Comparison of ENCODE assay signal across 8 mouse cellular contexts in the genomic region with DNA sequence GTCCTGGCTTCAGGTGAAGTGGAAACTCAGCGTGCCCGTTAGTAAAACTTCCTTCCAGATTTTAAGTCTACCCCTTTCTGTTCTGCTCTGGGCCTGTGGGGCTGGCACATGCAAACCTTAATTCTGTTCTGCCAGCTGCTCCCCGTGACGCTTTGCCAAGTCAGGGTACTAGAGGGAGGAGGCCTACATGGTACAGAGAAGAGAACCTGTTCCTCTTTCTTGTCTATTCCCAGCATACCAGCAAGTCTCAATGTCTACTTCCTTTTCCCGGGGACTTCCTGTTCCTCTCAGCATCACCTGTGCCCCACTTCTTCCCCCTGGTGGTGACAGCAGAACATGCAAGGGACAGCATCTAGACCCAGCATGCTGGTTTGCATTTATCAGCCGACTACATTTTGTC.
A peak's percentile ranks its signal among the peaks of the same experiment; 100 is the strongest.
DNase-seq lines count a peak whose midpoint lies in the region; ATAC-seq and TF ChIP-seq lines count a peak whose summit lies in the region.

No protein-coding gene starts in this region.

- peak; percentile 49; the same call in 1 of the 2 replicates for TF ChIP-seq CTCF in kidney, adult 2 months (conservative IDR thresholded peaks at IDR 0.05; ENCODE audit: insufficient read depth, insufficient read length, low read depth, low read length)
- peak; percentile 40; the same call in 1 of the 2 replicates for TF ChIP-seq CTCF in lung, adult 2 months (IDR thresholded peaks at IDR 0.05; ENCODE audit: insufficient read depth, low read length)

- WGBS in kidney, adult 2 months, result 77% methylated on average over 6 of the region's 6 CpGs
- whole genome bisulfite sequencing in kidney, embryonic 14.5 days, result 89% methylated on average over 6 of the region's 6 CpGs
- WGBS in lung, adult 2 months, result 80% methylated on average over 6 of the region's 6 CpGs

- no peaks in the 10 kb centered on the region for H3K27me3 ChIP-seq in kidney, adult 2 months (replicated peaks; ENCODE audit: control insufficient read depth, insufficient read depth, low read length)
- H3K27me3 ChIP-seq in kidney, embryonic 14.5 days (ENCODE audit: control insufficient read depth, insufficient read depth, low read length), result no peaks in the 10 kb centered on the region

- no peak overlapping the region for H3K27ac ChIP-seq in kidney, adult 2 months (ENCODE audit: insufficient read depth, low read depth, low read length)
- H3K27ac ChIP-seq in kidney, embryonic 14.5 days (ENCODE audit: low read depth, low read length), result no peak overlapping the region

- no peaks in the 10 kb centered on the region for H3K4me1 ChIP-seq in kidney, adult 2 months (ENCODE audit: control insufficient read depth, insufficient read depth, low read length)
- H3K4me1 ChIP-seq in kidney, embryonic 14.5 days (ENCODE audit: control insufficient read depth, insufficient read depth, low read length), result peaks cover 10% of the 10 kb centered on the region; the same call in 1 of the 2 replicates
- no peaks in the 10 kb centered on the region for H3K4me1 ChIP-seq in lung, adult 2 months (ENCODE audit: control insufficient read depth, insufficient read depth, low read length)

- H3K4me2 ChIP-seq in kidney, embryonic 14.5 days (replicated peaks; ENCODE audit: low read depth, low read length), result no peak overlapping the region

- H3K9me3 ChIP-seq in kidney, embryonic 14.5 days (ENCODE audit: control insufficient read depth, low read length), result no peaks in the 10 kb centered on the region

- H3K4me3 ChIP-seq in kidney, adult 2 months (ENCODE audit: insufficient read depth, low read depth, low read length), result no peak overlapping the region
- H3K4me3 ChIP-seq in kidney, embryonic 14.5 days (ENCODE audit: low read length), result no peak overlapping the region
- H3K4me3 ChIP-seq in lung, adult 2 months (replicated peaks; ENCODE audit: extremely low read depth, low read depth, low read length), result no peak overlapping the region

- no peak overlapping the region for H3K9ac ChIP-seq in kidney, embryonic 14.5 days (ENCODE audit: low read depth, low read length)

- no peak for TF ChIP-seq POLR2A in kidney, adult 2 months (IDR thresholded peaks at IDR 0.05; ENCODE audit: low read depth, low read length)
- no peak for TF ChIP-seq POLR2A in lung, adult 2 months (IDR thresholded peaks at IDR 0.05; ENCODE audit: borderline replicate concordance, extremely low read depth, low read depth, low read length)

- H3K36me3 ChIP-seq in kidney, adult 2 months (ENCODE audit: control insufficient read depth, insufficient read depth, low read length), result no peaks in the 10 kb centered on the region
- H3K36me3 ChIP-seq in kidney, embryonic 14.5 days (ENCODE audit: control insufficient read depth, insufficient read depth, low read length), result no peaks in the 10 kb centered on the region

- peak; percentile 28 for DNase-seq in kidney, adult 2 months
- peak; percentile 31 for DNase-seq in adipocyte (ENCODE audit: low spot score)
- DNase-seq in frontal cortex, adult 2 months (ENCODE audit: extremely low spot score in 1 of 2, low spot score in 1 of 2), result peak; percentile 32 to 65
- DNase-seq in layer of hippocampus, adult 18-20 months (ENCODE audit: low spot score in 2 of 2), result peak; percentile 29 to 73
- no peak for DNase-seq in lung, adult 2 months
- DNase-seq in right cerebral cortex, postnatal 14 days, result peak; percentile 62
- no peak for DNase-seq in testis, postnatal 14 days (ENCODE audit: low spot score)

- ATAC-seq in kidney, embryonic 14.5 days (ENCODE audit: low FRiP score, low TSS enrichment), result no peak

Comparison
In these comparisons a context has a peak if more than half of its experiments do, and no peak if none do; other contexts are left out.
1. DNase-seq: peak in kidney, adult 2 months (single experiment), adipocyte (single experiment), frontal cortex, adult 2 months (2 of 2), layer of hippocampus, adult 18-20 months (2 of 2) and right cerebral cortex, postnatal 14 days (single experiment); none in lung, adult 2 months (single experiment) and testis, postnatal 14 days (single experiment).